Mouse (Mus musculus) lung, adult 2 months (tissue): Measurements from ENCODE around the gene Dhrs3. TPM values are rescaled to one million over a fixed set of nuclear protein-coding genes. Genes with fewer than 3 reads are reported as not detected.
A peak's percentile ranks its signal among the peaks of the same experiment; 100 is the strongest.

Experiments used
- DNase-seq: peaks from one replicate; pipeline ENCODE4 v3.0.0; 2022
- H3K4me1 ChIP-seq: fragments of 200-500 bp; 2 replicates; pipeline ENCODE4 v1.6.1; 2011; ENCODE audit warnings: low read length; ENCODE audit not compliant: control insufficient read depth, insufficient read depth
- H3K4me3 ChIP-seq: fragments of 200-500 bp; replicated peaks from 2 replicates; pipeline ENCODE3; 2011; ENCODE audit warnings: low read depth, mild to moderate bottlenecking, control low read depth, low read length; ENCODE audit errors: extremely low read depth
- CTCF ChIP-seq: fragments of 200-500 bp; IDR thresholded peaks from 2 replicates; pipeline ENCODE4 v1.5.1; 2011; ENCODE audit warnings: mild to moderate bottlenecking, low read length, control low read depth; ENCODE audit not compliant: insufficient read depth
- POLR2A ChIP-seq: fragments of 200-500 bp; IDR thresholded peaks from 2 replicates; pipeline ENCODE4 v1.6.1; 2011; ENCODE audit warnings: low read depth, mild to moderate bottlenecking, control low read depth, low read length, borderline replicate concordance; ENCODE audit errors: extremely low read depth
- WGBS: fragments of 180-500 bp; shearing (Covaris S2); methylation state at CpG from one replicate; pipeline ENCODE4 v1.1.7; 2018; 5-methylcytosine and 5-hydroxymethylcytosine counted together
- polyA plus RNA-seq: library from polyadenylated mRNA; depleted of rRNA; stranded (reverse); fragments of >200 nt; gene quantifications from 2 replicates; pipeline ENCODE4 v1.2.3, GENCODE M21; 2012; rRNA removed

Gene Dhrs3
- polyA plus RNA-seq: 150 and 175 TPM in 2 replicates

- Histone ChIP-seq H3K4me1 (peaks cover 20% of the 10 kb centered on the region), H3K4me3 (peak within 1 kb of the TSS; percentile 89)
- no peak for TF ChIP-seq CTCF
- peak; percentile 55; the same call in 1 of the 2 replicates for TF ChIP-seq POLR2A
- DNase-seq: peak; percentile 87
- 1% methylated on average over 55 of the region's 55 CpGs for WGBS
Observed at GRCm38 (mm10) chr4:144892133-144892936, at the start of gene Dhrs3. TSS of gene Dhrs3 (plus strand) at chr4:144892827.

DNA sequence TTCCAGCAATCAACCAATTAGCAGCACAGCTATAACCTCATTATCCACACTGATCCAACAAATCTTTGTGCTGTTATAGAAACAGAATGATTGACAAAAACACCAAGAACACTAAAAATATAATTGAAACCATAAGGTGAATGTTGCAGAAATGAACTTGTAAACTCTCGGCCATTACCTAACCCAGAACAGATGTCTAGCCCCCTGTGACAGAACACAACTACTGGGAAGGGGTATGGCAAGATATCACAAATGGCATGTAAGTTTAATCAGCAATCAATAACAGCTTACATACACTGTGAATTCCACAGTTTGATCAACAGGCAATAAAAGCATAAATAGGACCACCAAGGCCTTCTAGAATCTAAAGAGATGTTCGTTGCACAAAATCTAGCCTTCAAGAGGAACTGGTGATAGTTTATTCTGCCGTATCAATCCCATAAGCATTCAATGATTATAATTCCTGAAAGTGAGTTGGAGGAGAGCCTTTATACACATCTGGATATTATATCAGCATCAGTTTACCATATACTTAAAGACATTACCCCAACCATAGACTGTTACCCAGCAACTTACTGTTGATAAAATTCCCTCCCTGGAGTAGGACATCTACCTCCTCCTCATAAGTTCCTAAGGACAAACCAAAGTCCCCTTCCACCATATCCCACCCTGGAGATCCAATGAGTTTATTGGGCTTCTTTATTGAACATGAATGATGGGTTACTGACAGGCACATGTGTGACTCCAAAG lies 30.7 kb upstream of the Dhrs3 start:
- no peaks in the 10 kb centered on the region for H3K4me1 ChIP-seq
- WGBS: 80% methylated on average over 3 of the region's 3 CpGs
- TF ChIP-seq POLR2A (no peak), CTCF (no peak)
- no peak overlapping the region for H3K4me3 ChIP-seq
- DNase-seq: no peak

DNA sequence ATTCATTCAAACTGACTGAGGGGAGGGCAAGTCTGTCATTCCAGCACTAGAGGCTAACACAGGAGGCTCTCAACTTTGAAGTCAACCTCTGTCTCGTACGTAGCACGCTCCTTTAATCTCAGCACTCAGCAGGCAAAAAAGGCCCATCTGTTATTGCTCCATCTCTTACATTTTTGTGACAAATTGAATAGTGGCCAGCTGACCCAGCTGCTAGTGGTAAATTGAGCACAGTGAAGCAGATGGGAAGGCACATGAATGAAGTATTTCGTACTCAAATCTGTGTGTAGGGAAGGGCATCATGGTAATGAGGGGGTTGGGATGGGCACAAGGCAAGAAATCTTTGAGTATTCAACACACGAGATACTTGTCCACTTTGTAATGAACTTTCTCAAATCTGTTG lies 24.7 kb upstream of the Dhrs3 start:
- Histone ChIP-seq H3K4me3 (no peak overlapping the region), H3K4me1 (no peaks in the 10 kb centered on the region)
- WGBS: 65% methylated on average over 5 of the region's 5 CpGs
- no peak for DNase-seq
- TF ChIP-seq POLR2A (no peak), CTCF (no peak)

DNA sequence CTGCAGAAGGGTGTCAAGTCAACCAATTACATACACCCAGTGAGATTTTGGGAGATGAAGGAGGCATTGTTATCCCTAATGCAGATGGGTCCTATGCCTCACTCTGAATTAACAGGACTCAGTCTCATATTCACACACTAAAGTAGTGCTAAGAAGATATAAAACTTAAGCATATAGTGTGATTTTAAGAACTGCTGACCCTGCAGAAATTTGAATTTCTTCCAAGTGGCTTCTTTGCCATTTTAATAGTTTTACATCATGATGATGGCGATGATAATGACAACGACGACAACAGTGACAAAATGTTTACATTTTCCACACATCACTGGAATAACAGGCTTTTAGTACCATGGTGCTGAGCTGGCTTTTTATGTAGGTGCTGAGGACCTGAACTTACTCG lies 24.0 kb upstream of the Dhrs3 start:
- Histone ChIP-seq H3K4me1 (no peaks in the 10 kb centered on the region), H3K4me3 (no peak overlapping the region)
- no peak for DNase-seq
- WGBS: 72% methylated on average over 4 of the region's 4 CpGs
- no peak for TF ChIP-seq CTCF
- TF ChIP-seq POLR2A: no peak

- WGBS: 39% methylated on average over 6 of the region's 6 CpGs
- no peak overlapping the region for H3K4me3 ChIP-seq
- H3K4me1 ChIP-seq: no peaks in the 10 kb centered on the region
- TF ChIP-seq CTCF (peak; percentile 12; the same call in 1 of the 2 replicates), POLR2A (no peak)
- no peak for DNase-seq
Observed at GRCm38 (mm10) chr4:144872905-144873304, 19.7 kb upstream of the Dhrs3 start.

DNA sequence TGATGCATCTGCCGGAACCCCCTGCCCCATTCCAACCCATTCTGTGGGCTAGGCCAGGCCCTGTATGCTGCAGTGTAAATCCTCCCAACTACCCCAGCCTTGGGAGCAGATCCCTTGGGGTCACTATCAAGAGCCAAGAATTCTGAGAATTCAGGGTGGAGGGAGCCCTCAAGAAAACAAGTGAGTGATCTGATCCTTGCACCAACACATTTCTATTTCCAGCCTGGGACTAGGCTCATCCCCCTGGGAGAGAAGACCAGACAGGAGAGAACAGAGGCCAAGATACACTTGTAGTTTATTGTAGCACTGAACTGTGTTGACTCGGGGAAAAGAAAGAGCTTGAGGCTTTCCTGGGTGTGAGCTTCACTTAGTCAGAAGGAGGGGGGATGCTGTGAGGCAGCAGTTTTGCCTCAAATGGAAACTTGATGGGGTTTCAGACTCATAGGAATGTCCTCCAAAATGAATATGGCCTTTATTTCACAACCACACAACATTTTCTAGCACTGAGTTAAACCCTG lies 17.0 kb upstream of the Dhrs3 start:
- H3K4me1 ChIP-seq: no peaks in the 10 kb centered on the region; the same call in 1 of the 2 replicates
- H3K4me3 ChIP-seq: no peak overlapping the region
- DNase-seq: no peak
- TF ChIP-seq POLR2A (no peak), CTCF (no peak)
- 62% methylated on average over 2 of the region's 2 CpGs for WGBS

GRCm38 (mm10) chr4:144879549-144879948 lies 13.1 kb upstream of the Dhrs3 start:
- TF ChIP-seq CTCF (no peak), POLR2A (no peak)
- DNase-seq: no peak
- Histone ChIP-seq H3K4me3 (no peak overlapping the region), H3K4me1 (no peaks in the 10 kb centered on the region; the same call in 1 of the 2 replicates)
- WGBS: 46% methylated on average over 1 of the region's 1 CpGs

DNA sequence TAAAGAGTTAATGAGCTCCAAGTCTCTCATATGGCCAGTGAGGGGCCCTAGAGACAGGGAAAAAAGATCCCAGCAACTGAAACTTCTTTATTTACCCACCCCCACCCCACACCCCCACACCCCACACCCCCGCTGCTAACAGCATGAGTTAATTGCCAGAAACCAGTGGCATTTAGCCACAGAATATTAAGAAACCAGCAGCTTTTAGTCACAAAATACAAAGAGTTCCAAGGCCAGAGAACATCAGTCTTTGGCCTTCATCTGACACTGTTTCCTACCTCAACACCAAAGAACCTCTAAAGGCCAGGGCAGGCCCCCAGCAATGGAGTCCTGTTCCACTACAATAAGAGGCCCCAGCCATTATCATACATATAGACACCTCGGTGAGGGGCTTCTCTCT lies 11.3 kb upstream of the Dhrs3 start:
- Histone ChIP-seq H3K4me1 (no peaks in the 10 kb centered on the region; the same call in 1 of the 2 replicates), H3K4me3 (no peak overlapping the region)
- TF ChIP-seq CTCF: no peak
- TF ChIP-seq POLR2A: no peak
- WGBS: 91% methylated on average over 2 of the region's 2 CpGs
- no peak for DNase-seq

DNA sequence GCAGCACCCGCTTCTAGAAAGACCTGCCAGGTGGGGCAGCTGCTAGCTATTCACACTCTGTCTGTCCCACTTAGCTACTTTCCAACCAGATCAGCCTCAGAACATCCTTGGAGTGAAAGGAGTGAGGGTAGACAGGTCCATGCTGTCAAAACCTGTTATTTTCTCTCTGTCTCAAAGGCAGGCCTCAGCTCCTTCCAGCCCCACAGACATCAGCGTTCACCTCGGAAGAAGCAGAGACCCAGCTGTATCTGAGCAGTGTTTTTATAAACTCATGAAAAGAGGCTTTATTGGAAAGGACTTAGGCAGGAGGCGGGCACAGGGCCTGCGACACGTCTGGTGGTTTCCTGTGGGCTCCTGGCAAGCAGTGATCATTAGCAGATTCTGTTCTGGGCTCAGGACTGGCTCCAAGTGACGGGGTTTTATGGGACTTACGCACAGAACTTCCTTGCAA lies 9.7 kb upstream of the Dhrs3 start:
- H3K4me1 ChIP-seq: no peaks in the 10 kb centered on the region; the same call in 1 of the 2 replicates
- 54% methylated on average over 8 of the region's 8 CpGs for WGBS
- DNase-seq: no peak
- no peak overlapping the region for H3K4me3 ChIP-seq
- no peak for TF ChIP-seq POLR2A
- no peak for TF ChIP-seq CTCF
